Mouse (Mus musculus) activated CD4-positive, CD25-positive, alpha-beta regulatory T cell, adult 4 months (primary cell): ENCODE data around the gene Plxnb1. TPM values are rescaled to one million over a fixed set of nuclear protein-coding genes. Genes with fewer than 3 reads are reported as not detected.
A peak's percentile ranks its signal among the peaks of the same experiment; 100 is the strongest.

ENCODE experiments used
- ATAC-seq: one replicate; pipeline ENCODE4 v1.8.0; 2017
- polyA plus RNA-seq, 2 experiments: library from polyadenylated mRNA; unstranded; fragments of 100-300 nt; shearing (Covaris generic); gene quantifications; one replicate each; pipeline ENCODE4 v1.2.1; 2017

Plxnb1 gene
- polyA plus RNA-seq, 2 experiments from 2014 or later: 0.16 to 0.80 TPM

- ATAC-seq: no peak
Measured at GRCm38 (mm10) chr9:109068095-109068735, 27.0 kb upstream of the Plxnb1 start.

DNA sequence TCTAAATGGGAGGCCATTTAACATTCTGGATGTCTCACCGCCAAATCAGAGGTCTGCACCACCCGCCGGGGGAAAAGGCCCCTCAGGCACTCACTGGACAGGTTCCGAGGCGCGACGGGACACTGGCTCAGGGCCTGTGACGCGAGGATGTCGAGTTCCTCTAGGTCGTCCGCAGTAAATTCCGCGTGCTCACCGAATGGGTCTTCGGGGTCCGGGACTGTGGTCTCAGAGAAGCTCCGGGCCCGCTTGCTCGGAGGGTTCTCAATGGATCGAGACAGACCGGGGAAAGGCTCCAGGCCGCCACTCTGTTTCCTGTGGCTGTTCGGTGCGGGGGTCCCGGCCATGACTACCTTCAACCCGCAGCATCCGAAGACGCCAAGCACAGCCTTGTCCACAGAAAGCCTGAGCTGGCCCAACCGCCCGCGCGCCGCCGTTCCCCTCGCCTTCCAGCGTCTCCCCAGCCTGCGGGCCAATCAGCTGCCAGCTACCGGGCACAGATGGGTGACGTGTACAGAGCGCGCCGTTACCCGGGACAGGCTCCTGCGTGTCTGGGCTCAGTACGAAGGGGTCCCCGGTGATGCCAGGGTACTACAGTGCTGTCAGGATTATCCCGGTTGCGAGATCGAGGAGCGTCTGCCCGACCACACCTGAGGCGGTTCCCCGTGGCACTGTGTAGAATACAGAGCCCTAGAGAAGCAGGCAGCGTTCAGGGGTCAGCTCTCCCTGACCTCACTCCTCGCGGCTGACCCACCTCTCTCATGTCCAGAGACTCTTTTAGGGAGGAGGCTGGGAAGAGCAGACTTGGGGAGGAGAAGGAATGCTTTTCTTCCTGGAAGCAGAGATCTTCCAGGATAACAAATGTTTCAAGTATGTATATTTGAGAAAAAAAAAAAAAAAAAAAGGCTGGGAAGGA is 21.3 kb upstream of the Plxnb1 start, which contains the start of gene Atrip:
TSS of gene Atrip (minus strand) at position 464 of the 913 bp plus-strand sequence.
- peak; percentile 99 for ATAC-seq

- ATAC-seq: no peak
Measured at GRCm38 (mm10) chr9:109080516-109080915, 14.7 kb upstream of the Plxnb1 start.

DNA sequence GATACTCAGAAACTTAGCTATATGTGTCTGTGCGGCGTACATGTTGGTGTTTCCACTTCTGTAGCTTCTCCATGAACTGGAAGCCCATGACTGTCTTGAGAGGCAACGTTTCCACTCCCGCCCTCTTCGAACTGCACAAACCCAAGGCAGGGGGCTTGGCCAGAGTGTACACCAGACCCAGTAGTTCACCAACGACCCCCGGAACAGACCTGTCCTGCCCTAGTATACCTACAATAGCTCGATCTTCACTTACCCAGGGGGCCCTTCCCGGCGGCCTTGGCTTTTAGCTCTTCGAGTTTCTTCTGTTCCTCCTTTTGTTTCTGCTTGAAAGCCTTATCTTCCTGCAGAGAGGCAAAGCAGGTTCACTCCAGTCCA is 13.5 kb upstream of the Plxnb1 start:
- ATAC-seq: no peak

- peak; percentile 99 for ATAC-seq
Measured at GRCm38 (mm10) chr9:109082124-109082800, 12.9 kb upstream of the Plxnb1 start, which contains the start of the genes Ccdc51 and Tma7. TSS of gene Ccdc51 (plus strand) at chr9:109082493. TSS of gene Tma7 (minus strand) at chr9:109082587.

- ATAC-seq: no peak
Measured at GRCm38 (mm10) chr9:109084922-109085321, 10.3 kb upstream of the Plxnb1 start.

- no peak for ATAC-seq
Measured at GRCm38 (mm10) chr9:109087987-109088386, 7.2 kb upstream of the Plxnb1 start.

GRCm38 (mm10) chr9:109090446-109090845 is 4.7 kb upstream of the Plxnb1 start:
- ATAC-seq: no peak

GRCm38 (mm10) chr9:109091802-109092201 is 3.4 kb upstream of the Plxnb1 start:
- ATAC-seq: no peak

DNA sequence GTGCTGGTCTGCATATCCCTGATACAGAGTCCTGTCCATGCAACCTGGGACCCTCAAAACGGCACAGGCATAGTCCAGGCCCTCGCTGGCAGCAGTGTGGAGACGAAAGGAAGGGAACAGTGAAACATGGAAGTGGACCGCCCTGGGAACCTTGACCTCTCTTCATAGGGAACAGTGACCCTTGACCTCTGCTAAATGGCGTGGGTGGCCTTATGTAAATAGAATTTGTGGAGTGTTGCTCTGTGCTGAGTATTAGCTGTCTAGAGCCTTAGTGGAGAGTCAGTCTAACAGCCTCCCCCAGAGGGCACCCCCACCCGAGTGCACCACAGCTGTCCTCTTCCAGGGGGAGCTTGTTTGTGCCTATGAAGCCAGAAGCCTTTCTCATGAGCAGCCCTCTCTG is 2.4 kb upstream of the Plxnb1 start:
- ATAC-seq: no peak

- no peak for ATAC-seq
Measured at GRCm38 (mm10) chr9:109093786-109094552, 1.2 kb upstream of the Plxnb1 start.

DNA sequence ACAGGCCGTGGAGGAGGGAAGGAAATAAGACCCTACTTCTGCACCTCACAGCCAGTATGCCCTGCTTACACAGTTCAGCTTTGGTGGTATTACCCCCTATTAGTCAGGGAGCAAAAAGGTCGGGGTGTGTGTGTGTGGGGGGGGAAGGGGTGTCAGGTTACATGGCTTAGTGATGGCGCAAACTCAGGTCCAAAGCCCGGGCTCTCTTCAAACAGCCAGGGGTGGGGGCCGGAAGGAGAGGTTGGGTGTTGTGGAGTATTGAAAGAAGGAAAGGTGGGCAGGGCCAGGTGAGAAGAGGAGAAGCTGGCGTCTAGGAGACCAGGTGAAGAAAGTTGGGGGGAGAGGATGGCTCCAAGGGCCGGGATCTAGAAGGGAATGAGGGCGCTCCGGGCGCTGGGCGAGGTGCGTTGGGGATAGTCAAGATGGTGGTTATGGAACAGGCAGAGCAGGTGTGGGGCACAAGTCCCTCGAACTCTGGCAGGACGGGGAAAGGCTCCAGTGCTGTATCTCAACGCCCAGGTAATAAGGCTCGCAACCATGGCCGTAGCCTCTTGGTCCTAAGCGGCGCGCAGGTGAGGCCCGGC is 544 bp upstream of the Plxnb1 start:
- peak; percentile 33 for ATAC-seq

DNA sequence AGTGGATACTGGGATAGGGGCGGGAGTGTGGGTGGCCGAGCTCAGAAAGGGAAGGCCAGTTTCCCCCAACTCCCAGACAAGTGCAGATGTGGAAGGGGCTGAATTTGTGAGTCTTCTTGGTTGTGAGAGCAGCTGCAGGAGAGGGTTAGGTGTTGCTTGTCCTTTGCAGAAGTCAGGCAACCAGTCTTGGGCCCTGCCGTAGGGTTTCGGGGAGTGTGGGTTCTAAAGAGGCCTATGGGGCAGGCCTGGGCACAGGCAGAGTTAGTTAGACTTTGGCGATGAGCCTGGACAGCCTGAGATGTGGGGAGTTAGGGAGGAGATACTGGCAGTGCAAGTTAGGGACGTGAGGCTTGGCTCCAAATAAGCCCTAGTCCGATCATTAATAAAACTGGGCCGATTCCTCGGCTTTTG is 1.1 kb downstream of the Plxnb1 start:
- no peak for ATAC-seq

GRCm38 (mm10) chr9:109096856-109097255 is 1.7 kb downstream of the Plxnb1 start:
- ATAC-seq: no peak

GRCm38 (mm10) chr9:109097291-109097690 is 2.1 kb downstream of the Plxnb1 start:
- ATAC-seq: no peak

DNA sequence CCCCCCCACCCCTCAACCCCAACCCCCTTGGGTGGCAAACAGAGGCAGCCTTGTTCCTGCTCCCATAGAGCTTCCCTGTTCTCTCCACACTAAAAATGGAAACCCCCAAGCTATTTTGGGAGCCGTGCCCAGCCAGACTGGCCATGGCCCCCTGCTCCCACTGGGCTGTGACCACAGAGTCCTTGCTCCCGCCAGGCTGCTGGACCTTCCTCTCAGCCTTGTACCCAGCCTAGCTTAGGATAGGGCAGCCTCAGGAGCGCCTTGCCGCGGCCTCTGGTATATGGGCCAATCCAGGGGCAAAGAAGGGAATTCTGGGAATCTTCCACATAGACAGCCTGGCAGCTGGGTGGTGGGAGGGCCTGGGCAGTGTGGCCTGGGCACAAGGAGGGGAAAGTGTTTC is 2.6 kb downstream of the Plxnb1 start:
- ATAC-seq: no peak

DNA sequence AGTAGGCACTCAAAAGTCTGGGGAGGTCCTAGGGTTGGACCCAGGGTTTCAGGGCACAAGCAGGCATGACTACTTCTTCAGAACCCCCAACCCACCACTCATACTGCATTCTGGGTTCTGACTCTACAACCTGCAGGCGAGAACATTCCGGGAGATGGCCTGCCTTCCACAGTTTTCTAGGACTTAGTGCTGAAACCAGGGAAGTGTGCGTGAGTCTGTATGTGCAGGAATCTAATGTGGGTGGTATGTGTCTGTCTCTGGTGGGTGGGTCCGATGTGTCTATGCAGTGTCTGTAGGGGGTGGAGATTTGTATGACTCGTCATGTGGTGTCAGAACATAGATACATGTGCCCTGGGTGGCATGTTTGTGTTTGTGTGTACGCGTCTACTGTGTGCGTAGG is 3.2 kb downstream of the Plxnb1 start:
- no peak for ATAC-seq

DNA sequence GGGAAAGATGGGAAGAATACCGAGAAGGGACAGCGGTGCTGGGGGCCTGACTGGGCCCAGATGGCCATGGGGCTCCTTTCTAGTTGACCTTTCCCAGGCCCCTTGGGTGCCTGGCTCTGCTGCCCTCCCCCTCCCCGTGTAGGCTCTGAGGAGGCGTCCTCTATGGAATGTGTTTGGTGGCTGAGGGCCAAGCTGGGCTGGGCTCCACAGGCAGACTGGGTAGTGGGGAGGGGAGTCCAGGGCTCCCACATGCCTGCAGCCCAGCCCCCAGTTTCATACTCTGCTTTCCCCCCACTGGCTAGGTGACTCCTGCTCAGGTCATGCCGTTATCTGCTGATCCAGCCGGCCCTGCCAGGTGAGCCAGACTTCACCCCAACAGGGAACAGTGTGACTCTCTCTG is 3.8 kb downstream of the Plxnb1 start:
- ATAC-seq: no peak

- ATAC-seq: no peak
Measured at GRCm38 (mm10) chr9:109100307-109100928, 5.2 kb downstream of the Plxnb1 start.

DNA sequence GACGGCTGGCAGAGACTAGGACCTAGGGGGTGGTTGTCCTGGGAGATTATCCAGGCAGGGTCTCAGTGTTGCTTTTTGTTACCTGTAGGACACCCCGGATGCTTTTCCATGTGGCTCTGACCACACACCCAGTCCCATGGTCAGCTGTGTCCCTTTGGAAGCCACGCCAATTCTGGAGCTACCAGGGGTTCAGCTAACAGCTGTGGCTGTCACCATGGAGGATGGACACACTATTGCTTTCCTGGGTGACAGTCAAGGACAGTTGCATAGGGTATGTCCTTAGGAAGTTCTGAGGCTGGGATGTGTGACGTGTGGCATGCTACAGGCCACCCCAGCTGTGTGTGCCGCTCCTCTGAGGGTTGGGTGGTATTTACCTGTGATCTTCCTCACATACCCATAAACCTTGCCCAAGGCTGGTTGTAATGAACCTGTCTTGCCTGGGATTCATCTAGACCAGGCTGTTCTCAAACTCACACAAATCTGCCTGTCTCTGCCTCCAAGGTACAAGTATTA is 6.8 kb downstream of the Plxnb1 start:
- ATAC-seq: no peak

DNA sequence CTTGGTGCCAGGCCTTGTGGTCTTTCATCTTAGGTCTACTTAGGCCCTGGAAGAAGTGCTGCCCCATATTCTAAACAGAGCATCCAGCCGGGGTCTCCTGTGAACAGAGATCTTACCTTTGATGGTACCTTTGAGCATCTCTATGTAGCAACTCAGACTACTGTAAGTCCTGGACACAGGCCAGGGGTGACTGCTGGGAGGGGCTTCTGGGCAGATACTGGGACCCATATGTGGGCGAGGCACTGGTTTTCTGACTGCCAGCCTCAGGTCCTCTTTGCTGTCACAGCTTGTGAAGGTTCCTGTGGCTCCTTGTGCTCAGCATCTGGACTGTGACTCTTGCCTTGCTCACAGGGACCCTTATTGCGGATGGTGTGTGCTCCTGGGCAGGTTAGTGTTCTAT is 7.4 kb downstream of the Plxnb1 start:
- ATAC-seq: no peak
